Mouse (Mus musculus): ENCODE data around the gene Rxfp4. TPM values are rescaled to one million over a fixed set of nuclear protein-coding genes. Genes with fewer than 3 reads are reported as not detected.
A peak's percentile ranks its signal among the peaks of the same experiment; 100 is the strongest.

Rxfp4 gene
- polyA plus RNA-seq, 1 experiment from 2014 or later: not detected

GRCm38 (mm10) chr3:88684980-88685941 is 32.3 kb upstream of the Rxfp4 start, which contains the start of gene Khdc4:
TSS of gene Khdc4 (plus strand) at chr3:88685803.
- Histone ChIP-seq H3K4me3 (ENCODE audit: low read depth, low read length) (peak within 1 kb of the TSS; percentile 93), H3K9me3 (replicated peaks; ENCODE audit: control insufficient read depth, low read length) (no peaks in the 10 kb centered on the region), H3K27ac (ENCODE audit: low read length) (peak within 1 kb of the TSS; percentile 94), H3K36me3 (ENCODE audit: control insufficient read depth, insufficient read depth) (peaks cover 17% of the 10 kb centered on the region), H3K4me2 (ENCODE audit: low read depth, low read length) (peak within 1 kb of the TSS; percentile 76), H3K4me1 (ENCODE audit: control insufficient read depth, low read depth, low read length) (peaks cover 11% of the 10 kb centered on the region), H3K9ac (ENCODE audit: low read depth, low read length) (peak within 1 kb of the TSS; percentile 98), H3K27me3 (ENCODE audit: control insufficient read depth, insufficient read depth, low read depth, low read length) (no peaks in the 10 kb centered on the region)
- under 1% methylated on average over 47 of the region's 47 CpGs for WGBS (ENCODE audit: insufficient replicate concordance)
- ATAC-seq (ENCODE audit: low read depth): peak; percentile 99

- Histone ChIP-seq H3K27me3 (ENCODE audit: control insufficient read depth, insufficient read depth, low read depth, low read length) (no peaks in the 10 kb centered on the region), H3K9me3 (replicated peaks; ENCODE audit: control insufficient read depth, low read length) (no peaks in the 10 kb centered on the region), H3K4me3 (ENCODE audit: low read depth, low read length) (peak overlapping the region; percentile 93), H3K36me3 (ENCODE audit: control insufficient read depth, insufficient read depth) (peaks cover 8% of the 10 kb centered on the region), H3K27ac (ENCODE audit: low read length) (peak overlapping the region; percentile 94; the same call in 1 of the 2 replicates), H3K4me2 (ENCODE audit: low read depth, low read length) (peak overlapping the region; percentile 76), H3K9ac (ENCODE audit: low read depth, low read length) (peak overlapping the region; percentile 38), H3K4me1 (ENCODE audit: control insufficient read depth, low read depth, low read length) (peaks cover 11% of the 10 kb centered on the region)
- WGBS (ENCODE audit: insufficient replicate concordance): 39% methylated on average over 7 of the region's 8 CpGs
- no peak for ATAC-seq (ENCODE audit: low read depth)
Observed at GRCm38 (mm10) chr3:88684236-88684979, 31.5 kb upstream of the Rxfp4 start.

- Histone ChIP-seq H3K27ac (ENCODE audit: low read length) (no peak overlapping the region), H3K27me3 (ENCODE audit: control insufficient read depth, insufficient read depth, low read depth, low read length) (no peaks in the 10 kb centered on the region), H3K9me3 (replicated peaks; ENCODE audit: control insufficient read depth, low read length) (no peaks in the 10 kb centered on the region), H3K9ac (ENCODE audit: low read depth, low read length) (no peak overlapping the region), H3K36me3 (ENCODE audit: control insufficient read depth, insufficient read depth) (peaks cover 5% of the 10 kb centered on the region; the same call in 1 of the 2 replicates), H3K4me1 (ENCODE audit: control insufficient read depth, low read depth, low read length) (peaks cover 11% of the 10 kb centered on the region), H3K4me3 (ENCODE audit: low read depth, low read length) (no peak overlapping the region), H3K4me2 (ENCODE audit: low read depth, low read length) (no peak overlapping the region)
- WGBS (ENCODE audit: insufficient replicate concordance): 50% methylated on average over 2 of the region's 2 CpGs
- ATAC-seq (ENCODE audit: low read depth): no peak
Observed at GRCm38 (mm10) chr3:88683814-88684213, 30.9 kb upstream of the Rxfp4 start.

GRCm38 (mm10) chr3:88677399-88677798 is 24.5 kb upstream of the Rxfp4 start:
- WGBS (ENCODE audit: insufficient replicate concordance): 8% methylated on average over 11 of the region's 11 CpGs
- no peaks in the 10 kb centered on the region for H3K9me3 ChIP-seq (replicated peaks; ENCODE audit: control insufficient read depth, low read length)
- ATAC-seq (ENCODE audit: low read depth): peak; percentile 45; the same call in 1 of the 2 replicates
- peak overlapping the region; percentile 51; the same call in 1 of the 2 replicates for H3K9ac ChIP-seq (ENCODE audit: low read depth, low read length)
- no peaks in the 10 kb centered on the region for H3K36me3 ChIP-seq (ENCODE audit: control insufficient read depth, insufficient read depth)
- no peaks in the 10 kb centered on the region for H3K27me3 ChIP-seq (ENCODE audit: control insufficient read depth, insufficient read depth, low read depth, low read length)
- H3K4me2 ChIP-seq (ENCODE audit: low read depth, low read length): peak overlapping the region; percentile 64
- peaks cover 4% of the 10 kb centered on the region; the same call in 1 of the 2 replicates for H3K4me1 ChIP-seq (ENCODE audit: control insufficient read depth, low read depth, low read length)
- H3K4me3 ChIP-seq (ENCODE audit: low read depth, low read length): peak overlapping the region; percentile 40
- H3K27ac ChIP-seq (ENCODE audit: low read length): no peak overlapping the region

- H3K36me3 ChIP-seq (ENCODE audit: control insufficient read depth, insufficient read depth): no peaks in the 10 kb centered on the region
- no peak for ATAC-seq (ENCODE audit: low read depth)
- WGBS (ENCODE audit: insufficient replicate concordance): 27% methylated on average over 4 of the region's 4 CpGs
- H3K4me3 ChIP-seq (ENCODE audit: low read depth, low read length): no peak overlapping the region
- no peak overlapping the region for H3K4me2 ChIP-seq (ENCODE audit: low read depth, low read length)
- no peaks in the 10 kb centered on the region for H3K4me1 ChIP-seq (ENCODE audit: control insufficient read depth, low read depth, low read length)
- no peaks in the 10 kb centered on the region for H3K27me3 ChIP-seq (ENCODE audit: control insufficient read depth, insufficient read depth, low read depth, low read length)
- H3K9me3 ChIP-seq (replicated peaks; ENCODE audit: control insufficient read depth, low read length): no peaks in the 10 kb centered on the region
- no peak overlapping the region for H3K27ac ChIP-seq (ENCODE audit: low read length)
- no peak overlapping the region for H3K9ac ChIP-seq (ENCODE audit: low read depth, low read length)
Observed at GRCm38 (mm10) chr3:88664095-88664494, 11.2 kb upstream of the Rxfp4 start.

DNA sequence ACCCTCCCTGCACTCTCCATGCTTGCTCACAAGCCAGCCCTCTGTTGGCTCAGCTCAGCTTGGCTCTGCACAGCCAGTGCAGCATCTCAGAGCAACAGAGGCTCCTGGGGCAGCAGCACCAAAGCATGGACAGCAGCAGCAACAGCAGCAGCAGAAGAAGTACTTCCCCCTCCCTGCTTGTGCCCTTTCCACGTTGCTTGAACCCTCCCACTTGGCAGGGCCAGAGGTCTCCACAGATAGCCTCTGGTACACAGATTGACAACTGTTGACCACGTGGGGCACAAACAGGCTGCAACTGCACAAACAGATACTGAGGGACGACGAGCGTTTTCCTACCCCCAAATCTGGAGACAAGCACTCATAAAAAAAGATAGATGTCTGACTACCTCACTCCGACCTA is 6.9 kb upstream of the Rxfp4 start:
- Histone ChIP-seq H3K9ac (ENCODE audit: low read depth, low read length) (no peak overlapping the region), H3K4me1 (ENCODE audit: control insufficient read depth, low read depth, low read length) (no peaks in the 10 kb centered on the region), H3K27me3 (ENCODE audit: control insufficient read depth, insufficient read depth, low read depth, low read length) (no peaks in the 10 kb centered on the region), H3K9me3 (replicated peaks; ENCODE audit: control insufficient read depth, low read length) (no peaks in the 10 kb centered on the region), H3K36me3 (ENCODE audit: control insufficient read depth, insufficient read depth) (no peaks in the 10 kb centered on the region), H3K4me3 (ENCODE audit: low read depth, low read length) (no peak overlapping the region), H3K4me2 (ENCODE audit: low read depth, low read length) (no peak overlapping the region), H3K27ac (ENCODE audit: low read length) (no peak overlapping the region)
- 20% methylated on average over 6 of the region's 6 CpGs for WGBS (ENCODE audit: insufficient replicate concordance)
- ATAC-seq (ENCODE audit: low read depth): no peak

- no peak overlapping the region for H3K4me2 ChIP-seq (ENCODE audit: low read depth, low read length)
- WGBS (ENCODE audit: insufficient replicate concordance): 56% methylated on average over 5 of the region's 5 CpGs
- H3K9me3 ChIP-seq (replicated peaks; ENCODE audit: control insufficient read depth, low read length): no peaks in the 10 kb centered on the region
- H3K36me3 ChIP-seq (ENCODE audit: control insufficient read depth, insufficient read depth): no peaks in the 10 kb centered on the region
- H3K9ac ChIP-seq (ENCODE audit: low read depth, low read length): no peak overlapping the region
- H3K4me1 ChIP-seq (ENCODE audit: control insufficient read depth, low read depth, low read length): no peaks in the 10 kb centered on the region
- no peak for ATAC-seq (ENCODE audit: low read depth)
- H3K27me3 ChIP-seq (ENCODE audit: control insufficient read depth, insufficient read depth, low read depth, low read length): no peaks in the 10 kb centered on the region
- no peak overlapping the region for H3K27ac ChIP-seq (ENCODE audit: low read length)
- no peak overlapping the region for H3K4me3 ChIP-seq (ENCODE audit: low read depth, low read length)
Observed at GRCm38 (mm10) chr3:88658441-88659127, 5.6 kb upstream of the Rxfp4 start.

- 69% methylated on average over 8 of the region's 8 CpGs for WGBS (ENCODE audit: insufficient replicate concordance)
- Histone ChIP-seq H3K9ac (ENCODE audit: low read depth, low read length) (no peak overlapping the region), H3K4me2 (ENCODE audit: low read depth, low read length) (no peak overlapping the region), H3K4me1 (ENCODE audit: control insufficient read depth, low read depth, low read length) (no peaks in the 10 kb centered on the region), H3K4me3 (ENCODE audit: low read depth, low read length) (no peak overlapping the region), H3K27ac (ENCODE audit: low read length) (no peak overlapping the region), H3K9me3 (replicated peaks; ENCODE audit: control insufficient read depth, low read length) (no peaks in the 10 kb centered on the region), H3K36me3 (ENCODE audit: control insufficient read depth, insufficient read depth) (no peaks in the 10 kb centered on the region), H3K27me3 (ENCODE audit: control insufficient read depth, insufficient read depth, low read depth, low read length) (no peaks in the 10 kb centered on the region)
- no peak for ATAC-seq (ENCODE audit: low read depth)
Observed at GRCm38 (mm10) chr3:88655619-88656018, 2.7 kb upstream of the Rxfp4 start.
